Mouse (Mus musculus): ENCODE results near the gene Ttc28. TPM values are rescaled to one million over a fixed set of nuclear protein-coding genes. Genes with fewer than 3 reads are reported as not detected.

Ttc28 gene
- polyA plus RNA-seq, 1 experiment = 5.5 TPM

DNA sequence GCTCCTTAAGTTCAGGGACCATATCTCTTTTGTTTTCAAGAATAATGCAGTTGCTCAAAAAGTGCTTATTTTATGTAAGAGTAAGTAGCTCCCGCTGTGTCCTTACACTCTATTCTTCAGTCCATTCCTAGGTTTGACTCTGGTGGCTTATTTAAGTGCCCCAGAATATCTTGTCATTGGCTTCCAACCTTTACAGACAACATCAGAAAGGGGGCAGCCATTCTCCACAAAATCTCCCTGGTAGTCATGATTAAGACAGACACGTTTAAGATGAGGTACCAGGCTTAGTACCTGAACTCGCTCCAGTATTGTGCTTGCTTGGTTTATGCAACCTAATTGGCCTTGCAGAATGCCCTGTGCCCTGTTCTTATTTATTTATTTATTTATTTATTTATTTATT, 102.8 kb downstream of the Ttc28 start:
- DNase-seq = peak in 1 of 2 experiments; percentile 54
- no peak for TF ChIP-seq POLR2A (IDR thresholded peaks at IDR 0.05; ENCODE audit: borderline replicate concordance, insufficient read depth, low read length)
- TF ChIP-seq CTCF (IDR thresholded peaks at IDR 0.05; ENCODE audit: borderline replicate concordance, insufficient read depth, low read depth, low read length) = no peak
- Histone ChIP-seq H3K27ac (ENCODE audit: insufficient read depth, low read length) (no peak overlapping the region), H3K4me1 (ENCODE audit: control insufficient read depth, insufficient read depth, low read length) (peaks cover 5% of the 10 kb centered on the region), H3K27me3 (ENCODE audit: control insufficient read depth, insufficient read depth, low read length) (no peaks in the 10 kb centered on the region), H3K4me3 (replicated peaks; ENCODE audit: insufficient read depth, low read depth, low read length) (no peak overlapping the region)
- 45% methylated on average over 3 of the region's 3 CpGs for WGBS

GRCm38 (mm10) chr5:110984136-110984681, 104.6 kb downstream of the Ttc28 start:
- no peak for TF ChIP-seq CTCF (IDR thresholded peaks at IDR 0.05; ENCODE audit: borderline replicate concordance, insufficient read depth, low read depth, low read length)
- no peak for TF ChIP-seq POLR2A (IDR thresholded peaks at IDR 0.05; ENCODE audit: borderline replicate concordance, insufficient read depth, low read length)
- no peak for DNase-seq
- H3K27ac ChIP-seq (ENCODE audit: insufficient read depth, low read length) = no peak overlapping the region
- 85% methylated on average over 6 of the region's 6 CpGs for WGBS
- no peak overlapping the region for H3K4me3 ChIP-seq (replicated peaks; ENCODE audit: insufficient read depth, low read depth, low read length)
- H3K4me1 ChIP-seq (ENCODE audit: control insufficient read depth, insufficient read depth, low read length) = peaks cover 5% of the 10 kb centered on the region
- no peaks in the 10 kb centered on the region for H3K27me3 ChIP-seq (ENCODE audit: control insufficient read depth, insufficient read depth, low read length)

DNA sequence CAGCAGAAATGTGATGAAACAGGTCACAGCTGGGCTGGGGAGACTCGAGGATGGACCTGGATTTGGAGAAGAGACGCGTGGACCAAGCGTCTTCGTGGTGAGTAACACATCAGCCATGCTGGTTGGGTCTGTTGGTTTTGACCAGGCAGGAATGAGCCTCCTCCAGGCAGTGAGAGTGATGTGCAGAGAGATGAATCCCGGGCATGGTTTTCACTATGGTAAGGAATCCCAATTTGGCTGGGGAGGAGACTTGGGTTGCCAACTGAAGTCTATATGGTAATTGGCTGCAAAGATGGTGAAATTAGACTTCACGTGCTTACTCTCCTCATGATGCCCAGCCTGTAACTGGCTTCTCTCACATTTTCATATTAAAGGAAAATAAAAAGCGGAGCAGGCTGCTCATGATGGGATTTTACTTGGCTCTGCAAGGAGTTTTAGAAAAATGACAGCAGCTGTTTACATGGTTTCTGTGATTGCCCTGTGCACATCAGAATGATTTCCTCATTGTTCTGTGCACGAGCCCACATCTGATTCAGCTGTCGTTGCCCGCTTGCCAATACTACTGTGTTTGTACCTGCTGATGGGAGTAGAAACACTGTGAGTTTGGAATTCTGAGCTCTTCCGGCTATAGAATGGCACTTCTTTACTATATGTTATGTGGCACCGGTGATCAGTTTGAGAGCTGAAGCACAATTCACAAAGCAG, 117.4 kb downstream of the Ttc28 start:
- Histone ChIP-seq H3K4me1 (ENCODE audit: control insufficient read depth, insufficient read depth, low read length) (peaks cover 16% of the 10 kb centered on the region), H3K27ac (ENCODE audit: insufficient read depth, low read length) (peak overlapping the region; percentile 60; the same call in 1 of the 2 replicates), H3K27me3 (ENCODE audit: control insufficient read depth, insufficient read depth, low read length) (no peaks in the 10 kb centered on the region), H3K4me3 (replicated peaks; ENCODE audit: insufficient read depth, low read depth, low read length) (peak overlapping the region; percentile 22)
- 48% methylated on average over 13 of the region's 13 CpGs for WGBS
- TF ChIP-seq POLR2A (IDR thresholded peaks at IDR 0.05; ENCODE audit: borderline replicate concordance, insufficient read depth, low read length) (no peak), CTCF (IDR thresholded peaks at IDR 0.05; ENCODE audit: borderline replicate concordance, insufficient read depth, low read depth, low read length) (no peak; the same call in 1 of the 2 replicates)
- peak; percentile 29 to 38 for DNase-seq

GRCm38 (mm10) chr5:110997692-110998091, 118.1 kb downstream of the Ttc28 start:
- Histone ChIP-seq H3K27me3 (ENCODE audit: control insufficient read depth, insufficient read depth, low read length) (no peaks in the 10 kb centered on the region), H3K27ac (ENCODE audit: insufficient read depth, low read length) (no peak overlapping the region), H3K4me3 (replicated peaks; ENCODE audit: insufficient read depth, low read depth, low read length) (no peak overlapping the region), H3K4me1 (ENCODE audit: control insufficient read depth, insufficient read depth, low read length) (peaks cover 16% of the 10 kb centered on the region)
- WGBS = 40% methylated on average over 7 of the region's 7 CpGs
- peak in 1 of 2 experiments; percentile 52 for DNase-seq
- TF ChIP-seq POLR2A (IDR thresholded peaks at IDR 0.05; ENCODE audit: borderline replicate concordance, insufficient read depth, low read length) (no peak), CTCF (IDR thresholded peaks at IDR 0.05; ENCODE audit: borderline replicate concordance, insufficient read depth, low read depth, low read length) (no peak)

- 65% methylated on average over 4 of the region's 4 CpGs for WGBS
- Histone ChIP-seq H3K4me1 (ENCODE audit: control insufficient read depth, insufficient read depth, low read length) (peaks cover 16% of the 10 kb centered on the region), H3K4me3 (replicated peaks; ENCODE audit: insufficient read depth, low read depth, low read length) (no peak overlapping the region), H3K27ac (ENCODE audit: insufficient read depth, low read length) (no peak overlapping the region), H3K27me3 (ENCODE audit: control insufficient read depth, insufficient read depth, low read length) (no peaks in the 10 kb centered on the region)
- DNase-seq = no peak
- no peak for TF ChIP-seq CTCF (IDR thresholded peaks at IDR 0.05; ENCODE audit: borderline replicate concordance, insufficient read depth, low read depth, low read length)
These were observed 118.7 kb downstream of the Ttc28 start for GRCm38 (mm10) chr5:110998298-110998697.

DNA sequence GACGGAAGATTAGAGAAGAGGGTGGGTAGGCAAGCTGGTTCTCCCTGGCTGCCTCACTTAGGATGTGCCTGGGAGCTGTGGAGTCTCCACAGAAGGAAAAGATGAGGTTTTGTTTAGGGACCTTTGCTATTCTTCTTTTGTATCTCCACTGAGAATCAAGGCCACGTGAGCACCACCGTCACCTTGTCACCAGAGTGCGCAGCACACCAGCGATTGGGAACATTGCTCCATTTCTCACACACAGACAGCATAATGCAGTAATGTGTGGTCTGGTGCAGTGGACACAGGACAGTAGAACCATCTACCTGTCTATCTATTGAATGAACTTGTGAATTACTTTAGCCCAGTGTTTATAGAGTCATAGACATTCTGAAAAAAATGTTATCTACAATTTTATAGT, 121.3 kb downstream of the Ttc28 start:
- WGBS = 85% methylated on average over 5 of the region's 5 CpGs
- TF ChIP-seq CTCF (IDR thresholded peaks at IDR 0.05; ENCODE audit: borderline replicate concordance, insufficient read depth, low read depth, low read length) (peak; percentile 46; the same call in 1 of the 2 replicates), POLR2A (IDR thresholded peaks at IDR 0.05; ENCODE audit: borderline replicate concordance, insufficient read depth, low read length) (no peak)

GRCm38 (mm10) chr5:111003220-111003619, 123.6 kb downstream of the Ttc28 start:
- Histone ChIP-seq H3K4me1 (ENCODE audit: control insufficient read depth, insufficient read depth, low read length) (peaks cover 32% of the 10 kb centered on the region), H3K27ac (ENCODE audit: insufficient read depth, low read length) (no peak overlapping the region)
- DNase-seq = no peak

More for the DNA sequence above, 121.3 kb downstream of the Ttc28 start:
- Histone ChIP-seq H3K4me1 (ENCODE audit: control insufficient read depth, insufficient read depth, low read length) (peaks cover 23% of the 10 kb centered on the region), H3K27me3 (ENCODE audit: control insufficient read depth, insufficient read depth, low read length) (no peaks in the 10 kb centered on the region), H3K27ac (ENCODE audit: insufficient read depth, low read length) (no peak overlapping the region), H3K4me3 (replicated peaks; ENCODE audit: insufficient read depth, low read depth, low read length) (no peak overlapping the region)
- DNase-seq = no peak

DNA sequence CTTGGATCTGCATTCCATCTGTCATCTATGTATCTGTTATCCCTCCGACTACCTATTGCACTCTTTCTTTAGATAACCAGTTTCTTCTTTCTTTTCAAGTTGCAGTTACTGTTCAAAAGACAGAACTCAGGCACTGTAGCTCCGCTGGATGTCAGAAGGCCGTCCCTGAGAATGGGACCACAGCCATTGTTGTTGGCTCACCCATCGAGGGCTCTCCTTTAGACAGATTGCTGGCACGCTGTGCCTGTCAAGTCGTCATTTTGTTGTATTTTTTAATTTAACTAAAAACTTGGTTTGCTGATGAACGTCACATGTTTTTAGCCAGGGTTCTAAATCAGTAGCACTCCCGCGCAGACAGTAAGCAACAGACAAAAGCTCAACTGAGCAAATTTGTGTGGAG, 124.1 kb downstream of the Ttc28 start:
- no peak overlapping the region for H3K27ac ChIP-seq (ENCODE audit: insufficient read depth, low read length)
- peak in 1 of 2 experiments; percentile 31 for DNase-seq
- TF ChIP-seq POLR2A (IDR thresholded peaks at IDR 0.05; ENCODE audit: borderline replicate concordance, insufficient read depth, low read length) (no peak), CTCF (IDR thresholded peaks at IDR 0.05; ENCODE audit: borderline replicate concordance, insufficient read depth, low read depth, low read length) (no peak)
- H3K4me3 ChIP-seq (replicated peaks; ENCODE audit: insufficient read depth, low read depth, low read length) = no peak overlapping the region
- WGBS = 43% methylated on average over 9 of the region's 9 CpGs
- peaks cover 34% of the 10 kb centered on the region for H3K4me1 ChIP-seq (ENCODE audit: control insufficient read depth, insufficient read depth, low read length)
- no peaks in the 10 kb centered on the region for H3K27me3 ChIP-seq (ENCODE audit: control insufficient read depth, insufficient read depth, low read length)

More at GRCm38 (mm10) chr5:111003220-111003619, 123.6 kb downstream of the Ttc28 start:
- Histone ChIP-seq H3K27me3 (ENCODE audit: control insufficient read depth, insufficient read depth, low read length) (no peaks in the 10 kb centered on the region), H3K4me3 (replicated peaks; ENCODE audit: insufficient read depth, low read depth, low read length) (no peak overlapping the region)
- WGBS = 94% methylated on average over 5 of the region's 5 CpGs
- no peak for TF ChIP-seq CTCF (IDR thresholded peaks at IDR 0.05; ENCODE audit: borderline replicate concordance, insufficient read depth, low read depth, low read length)
- TF ChIP-seq POLR2A (IDR thresholded peaks at IDR 0.05; ENCODE audit: borderline replicate concordance, insufficient read depth, low read length) = no peak
